13 mouse cellular contexts compared by ENCODE assay signal in genomic region chr11:36074015-36074567, GRCm38 (mm10).
A peak's percentile ranks its signal among the peaks of the same experiment; 100 is the strongest.
DNase-seq lines count a peak whose midpoint lies in the region; ATAC-seq and TF ChIP-seq lines count a peak whose summit lies in the region.
"Had no signal": no experiment of that assay in that cellular context is flagged by ENCODE, and none has a peak within 500 bp of the region (broad histone marks: within the 10 kb centered on the region; RNA-seq: fewer than 3 reads in every experiment).

No protein-coding gene starts in this region.

- peak overlapping the region; percentile 55; the same call in 1 of the 2 replicates for H3K27ac ChIP-seq in layer of hippocampus, adult 2 months
- H3K27ac ChIP-seq in midbrain, embryonic 14.5 days (replicated peaks; ENCODE audit: low read depth, low read length) = 0 out of 2 replicates have a peak overlapping the region, but pooled peaks have one; percentile 50
- H3K27ac ChIP-seq in intestine, postnatal 0 days (ENCODE audit: low read depth, low read length) = no peak overlapping the region
- H3K27ac ChIP-seq: liver, embryonic 13.5 days; macrophage had no signal

- ATAC-seq in midbrain, embryonic 14.5 days (ENCODE audit: low FRiP score, low TSS enrichment) = no peak
- no peak for ATAC-seq in intestine, postnatal 0 days

- no peaks in the 10 kb centered on the region for H3K27me3 ChIP-seq in midbrain, embryonic 14.5 days (ENCODE audit: control insufficient read depth, insufficient read depth, low read length)
- H3K27me3 ChIP-seq in intestine, postnatal 0 days (replicated peaks; ENCODE audit: control insufficient read depth, insufficient read depth, low read length) = no peaks in the 10 kb centered on the region
- H3K27me3 ChIP-seq: liver, embryonic 13.5 days had no signal

- peaks cover 9% of the 10 kb centered on the region for H3K36me3 ChIP-seq in midbrain, embryonic 14.5 days (ENCODE audit: control insufficient read depth, insufficient read depth, low read length)
- no peaks in the 10 kb centered on the region for H3K36me3 ChIP-seq in intestine, postnatal 0 days (ENCODE audit: control insufficient read depth, insufficient read depth)
- H3K36me3 ChIP-seq: liver, embryonic 13.5 days had no signal

- H3K4me1 ChIP-seq in midbrain, embryonic 14.5 days (ENCODE audit: control insufficient read depth, insufficient read depth, low read length) = peaks cover 14% of the 10 kb centered on the region; the same call in 1 of the 2 replicates
- H3K4me1 ChIP-seq in intestine, postnatal 0 days (replicated peaks; ENCODE audit: control insufficient read depth, insufficient read depth, low read length) = no peaks in the 10 kb centered on the region
- H3K4me1 ChIP-seq: liver, embryonic 13.5 days had no signal

- DNase-seq in layer of hippocampus, adult 2 months (ENCODE audit: low spot score in 2 of 2) = peak in 1 of 2 experiments; percentile 23
- no peak for DNase-seq in layer of hippocampus, adult 8-10 months (ENCODE audit: low spot score in 2 of 2)
- peak; percentile 82 for DNase-seq in cerebellum, adult 11-12 months
- DNase-seq in cerebellum, adult 9-11 months = peak; percentile 84
- DNase-seq in midbrain, embryonic 14.5 days = peak; percentile 53
- DNase-seq in yolk sac, embryonic 10.5 days (ENCODE audit: low spot score) = no peak
- DNase-seq: adrenal gland, adult 8-10 months; kidney, adult 11 months; liver, embryonic 13.5 days; retina, postnatal 1 day had no signal

- no peak for TF ChIP-seq CTCF in layer of hippocampus, adult 2 months (conservative IDR thresholded peaks at IDR 0.05)
- TF ChIP-seq CTCF in intestine, postnatal 0 days (IDR thresholded peaks at IDR 0.05; ENCODE audit: low read depth) = no peak

- H3K9ac ChIP-seq in midbrain, embryonic 14.5 days (replicated peaks; ENCODE audit: low read length) = no peak overlapping the region
- no peak overlapping the region for H3K9ac ChIP-seq in intestine, postnatal 0 days (ENCODE audit: low read depth, low read length)
- H3K9ac ChIP-seq: liver, embryonic 13.5 days had no signal

- H3K4me2 ChIP-seq in midbrain, embryonic 14.5 days (ENCODE audit: low read length) = no peak overlapping the region
- no peak overlapping the region for H3K4me2 ChIP-seq in intestine, postnatal 0 days (replicated peaks; ENCODE audit: low read depth)
- H3K4me2 ChIP-seq: liver, embryonic 13.5 days had no signal

- WGBS in midbrain, embryonic 14.5 days = 59% methylated on average over 8 of the region's 8 CpGs
- WGBS in intestine, postnatal 0 days = 72% methylated on average over 8 of the region's 8 CpGs

- H3K9me3 ChIP-seq in midbrain, embryonic 14.5 days (ENCODE audit: control insufficient read depth, low read length) = no peaks in the 10 kb centered on the region
- no peaks in the 10 kb centered on the region for H3K9me3 ChIP-seq in intestine, postnatal 0 days (ENCODE audit: control insufficient read depth)
- H3K9me3 ChIP-seq: liver, embryonic 13.5 days had no signal

- no peak overlapping the region for H3K4me3 ChIP-seq in layer of hippocampus, adult 2 months
- no peak overlapping the region for H3K4me3 ChIP-seq in midbrain, embryonic 14.5 days (replicated peaks; ENCODE audit: low read depth, low read length)
- H3K4me3 ChIP-seq in intestine, postnatal 0 days (ENCODE audit: low read depth, low read length) = no peak overlapping the region
- H3K4me3 ChIP-seq: liver, embryonic 13.5 days; myocyte had no signal

Comparison
In these comparisons a context has a peak if more than half of its experiments do, and no peak if none do; other contexts are left out.
1. DNase-seq: peak in cerebellum, adult 11-12 months (single experiment), cerebellum, adult 9-11 months (single experiment) and midbrain, embryonic 14.5 days (single experiment); none in layer of hippocampus, adult 8-10 months (0 of 2) and yolk sac, embryonic 10.5 days (single experiment).